Mouse (Mus musculus) skeletal muscle tissue, adult 2 months (tissue): ENCODE measurements around the gene Wdr81.
"Not testable (repeated sequence)": the region's sequence is repeated elsewhere in the genome, so short reads cannot be mapped to it uniquely, and the experiment has no call there.

Experiments used
- DNase-seq: peaks from one replicate; pipeline ENCODE4 v3.0.0-alpha.2; 2012; ENCODE audit warnings: low read depth, low spot score

Wdr81 gene

DNA sequence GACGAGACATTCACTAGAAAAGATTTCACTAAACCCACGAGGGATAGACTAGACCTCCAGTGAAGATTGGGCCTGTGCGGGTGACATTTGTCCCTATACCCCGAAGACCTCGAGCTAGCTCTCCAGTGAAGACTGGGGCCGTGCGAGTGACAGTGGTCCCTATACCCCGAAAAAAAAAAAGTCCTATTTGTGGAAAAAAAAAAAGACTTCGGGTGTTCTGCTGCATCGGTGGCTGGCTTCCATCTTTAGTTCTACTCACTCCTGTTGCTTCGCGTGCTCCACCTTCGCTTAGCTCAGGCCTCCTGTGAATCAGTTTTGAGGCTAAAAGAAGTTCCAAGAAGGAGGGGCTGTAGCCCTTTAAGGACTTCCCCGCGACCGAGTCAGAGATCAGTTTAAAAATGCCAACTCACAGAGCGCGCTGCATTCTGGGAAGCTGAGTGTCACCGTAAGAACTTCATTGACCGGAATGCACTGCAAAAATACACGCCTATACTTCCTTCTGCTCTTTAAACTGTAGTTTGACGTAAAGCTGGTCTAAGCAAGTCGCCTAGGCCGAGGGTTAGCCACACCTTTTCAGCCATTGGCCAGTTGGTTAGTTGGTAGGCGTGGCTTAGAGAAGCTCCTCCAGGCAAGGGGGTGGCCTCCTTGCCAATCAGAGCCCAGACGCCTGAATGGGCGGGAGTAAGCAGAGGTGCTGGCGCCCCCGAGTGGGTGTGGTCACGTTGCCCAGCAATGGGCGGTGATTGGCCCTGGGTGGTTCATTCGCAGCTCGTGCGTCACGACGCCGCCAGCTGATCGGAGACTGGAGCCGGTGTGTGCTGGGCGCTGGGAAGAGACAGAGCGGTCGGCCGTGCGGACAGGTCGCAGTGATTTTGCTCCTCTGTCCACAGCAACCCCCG, 6.6 kb upstream of the Wdr81 start, which contains the start of gene Tlcd2:
Gene Tlcd2, plus strand, starts transcription at position 872 of the 899 bp plus-strand sequence.
- peak; percentile 100 for DNase-seq

DNA sequence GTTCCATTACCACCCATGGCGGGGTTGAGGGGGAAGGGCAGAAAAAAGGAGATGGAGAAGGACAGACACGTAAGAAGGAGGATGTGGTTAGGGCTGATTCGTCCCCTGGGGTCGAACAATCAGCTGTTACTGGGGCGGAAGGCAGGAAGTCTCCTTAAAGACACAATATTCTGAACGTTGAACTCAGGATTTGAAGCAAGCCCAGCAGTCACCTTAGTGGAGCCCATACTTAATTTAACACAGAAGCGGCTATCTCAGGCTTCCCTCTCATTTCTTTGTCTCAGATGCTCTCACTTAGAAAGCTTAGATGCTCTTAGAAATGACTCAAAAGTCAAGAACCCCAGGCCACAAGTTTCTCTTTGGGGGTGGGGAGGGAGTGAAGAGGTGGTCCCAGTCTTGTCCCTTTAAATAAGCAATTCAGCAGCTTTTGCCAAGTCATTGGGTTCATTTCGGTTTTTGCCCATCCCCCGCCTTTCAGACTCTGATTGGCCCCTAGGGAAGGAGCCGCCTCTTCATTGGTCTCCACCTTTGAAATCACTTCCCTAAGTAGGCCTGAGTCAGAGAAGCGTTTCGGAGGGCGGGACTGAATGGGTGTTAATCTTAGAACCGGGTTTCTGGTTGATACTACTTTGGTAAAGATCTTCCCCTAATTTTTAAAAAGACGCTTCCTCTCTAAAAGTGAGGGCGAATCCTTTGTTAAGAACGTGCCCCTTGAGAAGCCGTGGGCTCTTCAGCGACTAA, 5.8 kb upstream of the Wdr81 start:
- DNase-seq, result peak; percentile 96

DNA sequence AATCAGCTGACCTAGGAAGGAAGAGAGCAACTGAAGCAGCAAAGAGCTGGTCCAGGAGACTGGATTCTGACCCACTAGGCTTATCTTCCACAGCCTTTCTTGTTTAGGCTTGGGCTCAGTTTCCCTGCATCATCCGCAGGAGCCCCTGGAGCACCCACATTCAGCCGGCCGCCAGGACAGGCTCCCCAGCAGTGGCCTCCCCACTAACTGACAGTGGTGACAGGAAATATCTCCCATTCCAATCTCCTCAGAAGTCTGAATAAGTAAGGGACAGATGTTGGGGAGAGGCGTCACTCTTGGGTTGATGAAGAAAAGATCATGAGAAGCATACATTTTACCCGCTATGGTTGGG, 5.2 kb upstream of the Wdr81 start:
- no peak for DNase-seq

DNA sequence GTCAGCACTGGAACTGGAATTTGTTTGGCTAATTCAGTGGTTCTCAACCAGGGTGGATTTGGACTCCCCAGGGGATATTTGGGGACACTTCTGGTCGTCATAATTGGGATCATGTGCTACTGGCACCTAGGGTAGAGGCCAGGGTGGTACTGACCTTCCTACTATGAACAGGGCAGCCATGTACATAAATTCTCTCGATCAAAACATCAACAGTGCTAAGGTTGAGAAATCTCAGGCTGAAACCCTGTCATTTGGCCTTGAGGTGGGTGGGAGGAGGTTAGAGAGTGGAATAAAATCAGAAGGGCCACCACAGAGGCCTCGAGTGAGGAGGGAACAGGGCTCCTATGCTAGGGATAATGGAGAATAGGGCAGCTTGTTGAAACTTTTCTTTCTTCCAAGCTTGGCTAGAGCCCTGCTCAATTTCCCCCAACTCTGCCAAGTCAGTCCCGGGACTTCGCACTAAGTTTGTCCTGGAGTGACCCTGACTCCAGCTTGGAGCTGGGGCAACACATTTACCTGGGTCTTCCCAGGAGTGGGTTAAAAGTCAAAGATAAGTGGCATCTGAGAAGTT, 4.7 kb upstream of the Wdr81 start:
- DNase-seq, result peak; percentile 85

DNA sequence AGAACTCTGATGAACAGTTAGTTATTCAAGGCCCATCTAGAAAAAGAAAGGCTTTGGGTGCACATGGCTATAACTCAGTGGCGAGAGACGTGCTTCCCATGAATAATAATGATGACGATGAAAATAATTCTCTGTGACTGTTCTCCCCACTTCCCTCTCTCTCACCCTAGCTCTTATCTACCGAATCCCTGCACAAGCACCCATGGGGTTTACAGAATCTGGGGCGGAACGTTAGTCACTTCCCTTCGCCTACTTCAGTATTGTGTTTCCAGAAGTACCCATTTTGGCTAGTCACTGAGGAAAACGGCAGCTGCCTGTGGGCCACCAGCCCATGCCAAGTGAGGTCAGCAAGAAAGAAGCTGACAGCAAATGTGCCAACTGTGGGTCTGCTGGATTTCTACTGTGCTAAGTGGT, 4.1 kb upstream of the Wdr81 start:
- peak; percentile 77 for DNase-seq

DNA sequence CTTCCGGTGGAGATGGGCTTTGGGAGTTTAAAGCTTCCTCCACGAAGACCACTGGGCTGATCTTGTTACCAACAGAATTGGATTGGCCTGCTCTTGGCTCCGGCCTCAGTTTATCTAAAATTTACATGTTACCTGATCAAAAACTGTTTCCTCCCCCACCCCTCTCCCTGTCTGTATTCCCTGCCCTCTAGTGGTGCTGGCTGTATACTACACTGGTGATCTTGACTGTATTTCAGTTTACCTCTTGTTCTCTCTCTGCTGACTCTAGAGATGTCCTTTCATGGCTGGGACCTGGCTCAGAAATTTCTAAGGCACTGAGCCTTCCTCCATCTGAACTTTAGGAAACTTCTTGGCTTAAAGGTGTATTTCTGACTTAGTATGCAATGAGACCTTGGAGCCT, 3.7 kb upstream of the Wdr81 start:
- peak; percentile 54 for DNase-seq

DNA sequence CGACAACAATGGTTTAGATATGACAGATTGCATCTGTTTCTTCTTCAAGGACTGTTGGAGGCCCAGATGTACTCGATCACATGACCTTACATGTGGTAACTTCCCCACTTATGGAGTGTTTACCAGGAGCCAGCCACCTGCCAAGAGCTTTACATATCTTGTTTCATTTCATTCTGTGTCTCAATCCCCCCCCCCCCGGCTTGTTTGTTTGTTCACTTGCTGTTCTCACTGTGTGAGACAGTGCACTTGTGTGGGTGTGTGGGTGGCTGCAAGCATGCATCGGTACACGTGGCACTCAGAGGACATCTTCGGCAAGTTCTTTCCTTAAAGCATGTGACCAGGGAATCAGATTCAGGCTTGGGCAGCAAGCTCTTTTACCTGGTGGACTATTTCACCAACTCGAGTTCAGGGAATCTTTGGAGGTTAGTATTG, 1.9 kb upstream of the Wdr81 start:
- no peak for DNase-seq

DNA sequence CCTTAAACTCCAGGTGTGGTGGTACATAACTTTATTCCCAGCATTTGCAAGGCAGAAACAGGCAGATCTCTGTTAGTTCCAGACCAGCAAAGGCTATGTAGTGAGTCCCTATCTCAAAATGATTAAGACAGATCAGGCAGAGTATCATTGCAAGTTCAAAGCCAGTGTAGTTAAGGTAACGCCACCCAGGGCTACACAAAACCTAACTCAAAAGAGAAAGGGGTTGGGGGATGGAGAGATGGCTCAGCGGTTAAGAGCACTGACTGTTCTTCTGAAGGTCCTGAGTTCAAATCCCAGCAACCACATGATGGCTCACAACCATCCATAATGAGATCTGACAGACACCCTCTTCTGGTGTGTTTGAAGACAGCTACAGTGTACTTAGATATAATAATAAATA, 1.5 kb upstream of the Wdr81 start:
- DNase-seq, result not testable (repeated sequence)

DNA sequence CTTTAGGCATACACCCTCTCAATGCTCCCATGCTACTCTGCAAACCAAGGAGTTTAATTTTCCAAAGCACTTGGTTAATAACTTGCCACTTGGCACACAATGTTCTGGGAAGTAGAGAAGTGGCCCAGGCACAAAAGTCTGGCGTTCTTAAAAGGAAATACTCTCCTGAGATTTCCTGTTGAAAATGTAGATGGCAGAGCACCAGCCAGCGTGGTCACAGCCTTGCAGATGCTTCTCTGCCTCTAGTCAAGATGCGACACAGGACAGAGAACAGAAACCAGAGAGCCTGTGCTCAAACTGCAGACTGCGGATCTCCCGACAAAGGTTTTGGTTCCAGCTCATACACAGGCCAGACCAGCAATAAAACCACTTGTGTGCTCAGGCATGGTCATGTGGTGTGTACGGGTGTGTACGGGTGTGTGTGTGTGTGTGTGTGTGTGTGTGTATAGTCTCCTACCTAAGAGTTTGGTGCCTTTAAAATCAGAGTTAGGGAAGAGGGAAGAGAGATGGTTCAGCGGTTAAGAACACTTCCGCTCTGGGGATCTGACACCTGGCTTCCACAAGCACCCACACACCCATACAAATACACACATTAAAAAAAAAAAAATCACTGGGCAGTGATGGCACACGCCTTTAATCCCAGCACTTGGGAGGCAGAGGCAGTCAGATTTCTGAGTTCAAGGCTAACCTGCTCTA, 672 bp upstream of the Wdr81 start:
- DNase-seq, result no peak

DNA sequence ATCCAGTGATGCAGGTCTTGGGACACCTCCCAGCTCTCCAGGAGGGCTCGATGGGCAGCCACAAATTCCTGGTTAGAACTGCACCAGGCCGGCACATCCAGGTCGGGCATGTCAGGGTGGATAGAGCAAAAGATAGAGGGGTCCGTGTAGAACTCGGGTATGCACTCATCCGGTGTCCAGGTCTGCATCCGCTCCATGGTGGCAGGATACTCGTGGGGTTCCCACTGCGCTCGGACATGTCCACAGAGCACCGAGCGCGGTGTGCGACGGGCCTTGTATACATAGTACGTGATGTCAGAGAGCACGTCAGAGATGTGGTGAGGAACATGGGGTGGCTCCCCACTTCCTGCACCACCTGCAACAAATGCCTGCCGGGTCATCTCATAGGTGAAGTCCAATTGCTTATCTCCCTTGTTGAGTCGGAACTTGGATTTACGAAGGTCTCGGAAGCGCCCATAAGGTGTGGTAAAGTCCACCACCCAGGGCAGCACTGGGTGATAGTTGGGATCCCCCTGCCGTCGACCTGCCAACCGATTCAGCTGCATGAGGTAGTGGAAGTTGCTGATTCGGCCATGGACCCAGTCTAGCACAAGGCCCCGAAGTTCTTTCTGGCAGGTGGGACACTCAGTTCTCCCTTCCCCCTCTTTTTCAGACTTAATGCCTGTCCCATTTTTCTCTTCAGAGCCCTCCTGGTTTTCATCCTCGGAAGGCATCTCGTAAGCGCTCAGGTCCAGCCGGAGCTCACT, 1.5 kb downstream of the Wdr81 start:
- DNase-seq, result no peak

DNA sequence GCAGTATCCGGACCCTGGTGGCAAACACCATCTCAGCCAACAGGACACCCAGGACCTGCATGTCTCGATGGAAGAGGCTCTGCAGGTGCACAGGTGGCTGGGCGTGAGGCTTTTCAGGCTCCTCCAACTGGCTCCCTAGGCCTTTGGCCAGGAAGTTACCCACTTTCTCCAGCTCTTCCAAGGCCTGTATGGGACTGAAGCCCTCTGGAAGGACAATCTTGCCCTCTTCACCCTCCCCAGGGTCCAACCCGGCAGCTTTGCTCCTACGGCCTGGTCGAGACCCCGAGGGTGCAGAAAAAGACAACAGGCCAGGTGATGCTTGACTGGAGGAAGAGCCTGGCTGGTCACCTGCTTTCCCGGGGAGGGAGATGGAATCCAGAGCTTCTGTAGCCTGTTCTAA, 2.4 kb downstream of the Wdr81 start:
- no peak for DNase-seq

DNA sequence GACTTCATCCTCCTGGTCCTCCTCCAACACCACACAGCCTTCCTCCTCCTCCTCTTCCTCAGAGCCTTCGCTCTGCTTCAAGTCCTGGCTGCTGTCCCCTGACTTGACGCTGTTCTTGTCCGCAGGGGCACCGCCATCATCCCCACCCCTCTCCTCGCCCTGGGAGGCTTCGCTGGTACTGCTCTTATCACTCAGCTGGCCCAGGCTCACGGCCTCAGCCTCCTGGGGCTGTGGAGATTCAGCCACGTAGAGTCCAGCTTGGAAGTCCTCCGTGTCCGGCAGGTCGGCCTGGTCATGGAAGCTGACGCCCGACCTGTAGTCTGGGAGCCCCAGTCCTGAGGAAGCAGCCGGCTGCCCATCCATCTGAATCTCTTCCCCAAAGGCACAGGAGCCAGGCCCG, 3.6 kb downstream of the Wdr81 start:
- DNase-seq, result no peak

DNA sequence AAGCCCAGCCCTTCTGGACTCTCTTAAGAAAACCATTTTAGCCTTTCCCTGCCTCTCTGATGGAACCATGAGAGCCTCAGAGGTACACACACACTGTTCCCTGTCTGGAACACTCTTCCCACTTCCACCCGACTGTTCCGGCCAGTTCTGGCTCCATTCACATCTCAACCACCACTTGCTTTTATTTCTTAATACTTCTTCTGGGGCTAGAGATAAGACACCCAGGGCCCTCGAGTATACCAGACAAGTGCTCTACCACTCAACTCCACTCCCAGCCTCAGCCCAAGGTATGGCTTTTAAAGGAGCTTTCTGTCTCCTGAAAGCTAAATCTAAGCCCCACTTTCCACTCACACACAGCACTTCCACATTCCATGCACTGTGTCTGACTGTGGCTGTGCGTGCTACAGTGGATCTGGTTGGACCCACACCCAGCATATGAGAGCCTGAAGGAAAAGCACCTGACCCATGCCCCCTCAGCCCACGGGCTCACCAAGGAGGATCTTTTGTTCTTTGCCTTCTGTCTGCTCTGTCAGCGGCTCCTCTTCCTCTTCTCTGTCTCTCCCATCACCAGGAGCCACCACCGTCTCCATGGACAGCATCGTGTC, 4.1 kb downstream of the Wdr81 start:
- no peak for DNase-seq

DNA sequence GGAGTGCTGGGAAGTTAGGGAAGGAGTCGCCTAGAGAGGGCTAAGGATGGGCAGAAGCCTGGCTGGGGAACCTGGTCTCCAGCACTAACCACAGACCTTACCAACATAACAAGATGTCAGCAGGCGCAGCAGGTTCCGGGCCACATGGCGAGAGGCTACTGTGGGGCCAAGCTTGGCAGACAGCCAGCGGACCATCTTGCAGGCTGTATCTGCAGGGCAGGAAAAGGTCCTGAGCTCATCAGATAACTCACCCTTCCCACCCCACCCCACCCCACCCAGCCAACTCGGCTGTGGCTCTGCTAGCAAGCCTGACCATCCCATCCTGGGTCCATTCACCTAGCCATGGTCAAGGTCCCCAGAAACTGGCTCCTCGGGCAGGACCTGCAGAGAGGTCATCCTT, 4.8 kb downstream of the Wdr81 start:
- no peak for DNase-seq

DNA sequence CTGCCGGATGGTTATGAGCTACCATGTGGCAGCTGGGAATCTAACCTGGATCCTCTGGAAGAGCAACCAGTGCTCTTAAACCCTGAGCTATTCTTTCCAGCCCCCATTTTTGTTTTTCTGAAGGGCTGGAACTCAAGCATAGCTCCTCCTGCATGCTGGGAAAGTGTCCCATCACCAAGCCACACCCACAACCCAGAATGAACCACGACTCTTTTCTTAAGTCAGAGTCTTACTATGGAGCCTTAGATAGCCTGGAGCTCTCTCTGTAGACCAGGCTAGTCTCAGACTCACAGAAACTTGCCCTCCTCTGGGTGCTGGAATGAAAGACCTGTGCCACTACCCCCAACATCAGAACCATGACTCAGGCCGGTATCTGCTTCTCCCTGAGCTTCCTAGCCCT, 5.9 kb downstream of the Wdr81 start:
- DNase-seq, result no peak

DNA sequence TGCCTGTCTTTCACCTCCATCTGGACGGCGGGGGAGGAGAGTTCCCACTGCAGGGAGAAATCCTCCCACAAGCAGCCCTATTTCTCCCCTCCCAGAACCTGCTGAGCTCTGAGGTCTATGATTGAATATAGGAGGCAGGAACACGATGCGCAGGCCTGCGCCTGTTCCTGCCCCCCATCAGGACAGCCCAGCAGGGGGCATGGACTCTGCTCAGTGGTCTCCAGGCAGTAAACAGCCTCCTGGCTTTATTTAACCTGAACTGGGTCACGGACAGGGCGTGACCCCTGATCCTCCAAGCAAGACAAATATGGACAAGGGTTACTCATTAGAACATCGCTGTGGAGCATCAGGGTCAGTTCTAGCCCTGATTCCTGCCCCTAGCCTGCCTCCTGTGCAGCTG, 10.8 kb downstream of the Wdr81 start:
- no peak for DNase-seq

DNA sequence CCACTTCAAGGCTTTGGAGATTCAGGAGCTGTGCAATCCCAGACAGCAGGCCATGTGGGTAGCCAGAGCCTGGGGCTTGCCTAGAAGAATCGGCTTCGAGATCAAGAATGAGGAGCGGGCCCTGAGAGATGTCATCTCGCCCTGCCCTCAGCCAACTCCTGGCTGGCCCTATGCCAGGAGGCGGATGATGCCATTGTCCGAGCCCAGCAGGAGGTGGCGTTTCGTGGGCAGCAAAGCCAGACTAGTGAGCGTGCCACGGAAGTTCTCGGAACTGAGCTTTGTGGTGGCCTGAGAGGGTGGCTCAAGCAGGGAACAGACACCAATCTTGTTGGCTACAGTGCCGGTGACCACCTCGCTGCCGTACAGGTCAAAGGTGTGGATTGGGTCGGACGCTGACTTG, 12.9 kb downstream of the Wdr81 start:
- no peak for DNase-seq

DNA sequence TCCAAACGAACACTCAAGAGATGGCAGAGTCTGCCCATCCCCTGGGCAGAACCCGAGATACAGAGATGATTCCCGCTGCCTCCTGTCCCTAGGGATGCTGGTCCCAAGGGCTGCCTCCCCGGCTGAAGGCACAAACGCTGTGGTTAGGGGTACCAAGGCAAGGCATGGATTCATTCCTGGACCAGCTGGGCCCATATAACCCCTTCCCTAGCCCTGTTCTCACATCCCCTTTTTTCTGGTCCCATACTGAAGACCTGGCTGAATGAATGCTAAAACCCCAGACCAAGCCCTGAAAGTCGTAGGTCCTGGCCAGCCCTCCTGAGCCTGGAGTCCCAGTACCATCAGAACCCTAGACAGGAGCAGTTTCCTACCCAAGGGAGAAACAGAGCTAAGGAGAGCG, 13.5 kb downstream of the Wdr81 start:
- DNase-seq, result no peak

DNA sequence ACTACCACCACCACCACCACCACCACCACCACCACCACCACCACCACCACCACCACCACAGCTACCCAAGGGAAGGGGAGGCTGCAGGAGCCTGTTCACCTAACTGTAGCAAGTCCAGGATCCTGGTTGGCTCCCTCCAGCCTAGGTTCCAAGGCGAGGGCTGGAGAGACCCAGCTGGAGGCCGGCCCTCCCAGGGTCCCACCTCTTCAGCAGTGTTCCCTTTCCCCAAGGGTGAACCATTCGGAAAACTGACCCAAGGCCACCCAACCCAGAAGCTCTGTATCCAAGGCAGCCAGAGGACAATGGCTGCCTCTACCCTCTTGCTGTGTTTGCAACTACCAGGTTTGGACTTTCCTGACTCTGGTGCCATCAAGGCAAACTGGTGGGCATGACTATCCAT, 14.6 kb downstream of the Wdr81 start:
- DNase-seq, result no peak

DNA sequence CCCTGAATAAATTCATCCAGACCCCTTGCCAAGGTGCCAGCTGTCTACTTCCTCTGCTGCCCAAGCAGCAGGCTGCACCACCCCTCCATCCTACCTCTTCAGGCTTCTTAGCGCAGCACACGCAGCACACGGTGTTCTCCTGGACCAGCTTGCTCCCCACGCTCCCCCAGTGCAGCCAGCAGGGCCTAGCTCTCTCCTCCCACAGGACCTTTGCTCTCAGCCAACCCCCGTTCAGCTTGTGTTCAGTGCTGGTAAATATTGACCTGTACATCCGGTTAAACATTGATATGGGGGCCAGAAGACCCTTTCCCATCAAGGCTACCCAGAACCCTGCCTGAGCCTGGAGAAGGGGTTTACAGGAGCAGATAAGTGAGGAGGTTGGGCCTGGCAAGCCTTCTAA, 15.2 kb downstream of the Wdr81 start, which contains the start of gene Serpinf2:
Gene Serpinf2, minus strand, starts transcription at position 229 of the 400 bp plus-strand sequence.
- no peak for DNase-seq

DNA sequence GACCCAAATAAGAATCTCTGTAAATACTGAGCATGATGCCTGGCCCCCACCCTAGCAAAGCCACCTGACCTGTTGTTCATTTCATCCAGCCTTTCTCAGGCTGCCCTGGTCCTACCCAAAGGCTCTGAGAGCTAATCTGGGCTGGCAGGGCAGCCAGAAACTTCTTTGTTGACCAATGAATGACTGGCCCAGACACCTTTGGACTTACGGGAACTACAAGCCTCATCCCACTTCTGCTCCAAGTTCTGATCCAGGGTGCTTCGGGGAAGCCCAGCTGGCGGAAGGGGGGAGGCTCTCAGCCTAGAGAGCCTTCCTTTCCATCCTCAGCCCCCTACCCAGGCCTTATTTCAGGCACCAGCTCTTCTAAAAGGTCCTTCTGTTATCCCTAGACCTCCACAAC, 15.7 kb downstream of the Wdr81 start:
- DNase-seq, result no peak
